Mouse (Mus musculus): ENCODE measurements at regions not wholly inside any gene's neighbourhood (a gene's known extent, or its start where the extent isn't known, plus 50 kb on each side); places are given as distances from the start of the nearest gene placed in this dataset.

GRCm38 (mm10) chr13:56350705-56351400 lies 54.5 kb upstream of the Cxcl14 start:
- no peaks in the 10 kb centered on the region for H3K9me3 ChIP-seq (ENCODE audit: low read length)
- H3K36me3 ChIP-seq (replicated peaks; ENCODE audit: insufficient read depth, low read length), result no peaks in the 10 kb centered on the region
- no peak overlapping the region for H3K4me2 ChIP-seq (ENCODE audit: low read depth, low read length)
- no peaks in the 10 kb centered on the region for H3K27me3 ChIP-seq (ENCODE audit: insufficient read depth, low read length)
- peaks cover 15% of the 10 kb centered on the region for H3K4me1 ChIP-seq (ENCODE audit: insufficient read depth)
- DNase-seq (no peak), ATAC-seq (no peak)
- TF ChIP-seq EP300 (IDR thresholded peaks at IDR 0.05; ENCODE audit: low read depth), result no peak
- TF ChIP-seq CTCF (IDR thresholded peaks at IDR 0.05; ENCODE audit: low read depth), result no peak
- 73% methylated on average over 14 of the region's 14 CpGs for WGBS (ENCODE audit: insufficient replicate concordance)
- no peak overlapping the region for H3K9ac ChIP-seq (replicated peaks)
- H3K4me3 ChIP-seq (ENCODE audit: low read depth, low read length), result no peak overlapping the region
- no peak overlapping the region for H3K27ac ChIP-seq (ENCODE audit: low read depth)

DNA sequence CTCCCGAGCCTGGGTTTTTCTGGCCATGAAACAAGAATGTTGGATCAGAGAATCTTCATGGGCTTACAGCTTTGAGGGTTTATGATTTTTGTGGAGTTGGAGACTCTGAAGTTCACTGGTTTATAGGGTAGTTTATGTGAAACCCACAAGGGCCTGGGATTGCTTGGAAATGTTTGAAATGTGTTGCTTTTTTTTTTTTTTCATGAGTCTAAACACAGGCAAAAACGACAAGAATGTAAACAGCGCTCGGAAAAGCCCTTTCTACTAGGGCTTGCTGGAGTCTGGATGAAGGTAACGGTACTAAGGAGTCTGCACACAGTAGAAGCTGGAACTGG lies 55.0 kb upstream of the Cxcl14 start:
- no peaks in the 10 kb centered on the region for H3K27me3 ChIP-seq (ENCODE audit: insufficient read depth, low read length)
- 72% methylated on average over 5 of the region's 5 CpGs for WGBS (ENCODE audit: insufficient replicate concordance)
- peaks cover 15% of the 10 kb centered on the region for H3K4me1 ChIP-seq (ENCODE audit: insufficient read depth)
- no peak overlapping the region for H3K27ac ChIP-seq (ENCODE audit: low read depth)
- H3K4me2 ChIP-seq (ENCODE audit: low read depth, low read length), result no peak overlapping the region
- no peak for TF ChIP-seq EP300 (IDR thresholded peaks at IDR 0.05; ENCODE audit: low read depth)
- no peak for TF ChIP-seq CTCF (IDR thresholded peaks at IDR 0.05; ENCODE audit: low read depth)
- no peaks in the 10 kb centered on the region for H3K36me3 ChIP-seq (replicated peaks; ENCODE audit: insufficient read depth, low read length)
- no peaks in the 10 kb centered on the region for H3K9me3 ChIP-seq (ENCODE audit: low read length)
- ATAC-seq (no peak), DNase-seq (no peak)
- no peak overlapping the region for H3K9ac ChIP-seq (replicated peaks)
- H3K4me3 ChIP-seq (ENCODE audit: low read depth, low read length), result no peak overlapping the region

- H3K4me3 ChIP-seq (ENCODE audit: low read depth, low read length), result no peak overlapping the region
- no peaks in the 10 kb centered on the region for H3K36me3 ChIP-seq (replicated peaks; ENCODE audit: insufficient read depth, low read length)
- TF ChIP-seq CTCF (IDR thresholded peaks at IDR 0.05; ENCODE audit: low read depth) (no peak), EP300 (IDR thresholded peaks at IDR 0.05; ENCODE audit: low read depth) (no peak)
- peaks cover 15% of the 10 kb centered on the region for H3K4me1 ChIP-seq (ENCODE audit: insufficient read depth)
- no peak overlapping the region for H3K4me2 ChIP-seq (ENCODE audit: low read depth, low read length)
- no peak for DNase-seq
- H3K9me3 ChIP-seq (ENCODE audit: low read length), result no peaks in the 10 kb centered on the region
- WGBS (ENCODE audit: insufficient replicate concordance), result 57% methylated on average over 6 of the region's 6 CpGs
- H3K9ac ChIP-seq (replicated peaks), result no peak overlapping the region
- no peak for ATAC-seq
- no peaks in the 10 kb centered on the region for H3K27me3 ChIP-seq (ENCODE audit: insufficient read depth, low read length)
- no peak overlapping the region for H3K27ac ChIP-seq (ENCODE audit: low read depth)
Observed at GRCm38 (mm10) chr13:56352436-56352835, 56.1 kb upstream of the Cxcl14 start.

- H3K9me3 ChIP-seq (ENCODE audit: low read length), result no peaks in the 10 kb centered on the region
- H3K36me3 ChIP-seq (replicated peaks; ENCODE audit: insufficient read depth, low read length), result no peaks in the 10 kb centered on the region
- ATAC-seq (peak; percentile 59), DNase-seq (peak; percentile 45)
- TF ChIP-seq EP300 (IDR thresholded peaks at IDR 0.05; ENCODE audit: low read depth) (no peak), CTCF (IDR thresholded peaks at IDR 0.05; ENCODE audit: low read depth) (no peak)
- no peaks in the 10 kb centered on the region for H3K27me3 ChIP-seq (ENCODE audit: insufficient read depth, low read length)
- WGBS (ENCODE audit: insufficient replicate concordance), result 65% methylated on average over 12 of the region's 12 CpGs
- peaks cover 15% of the 10 kb centered on the region for H3K4me1 ChIP-seq (ENCODE audit: insufficient read depth)
- no peak overlapping the region for H3K4me3 ChIP-seq (ENCODE audit: low read depth, low read length)
- no peak overlapping the region for H3K27ac ChIP-seq (ENCODE audit: low read depth)
- H3K4me2 ChIP-seq (ENCODE audit: low read depth, low read length), result no peak overlapping the region
- H3K9ac ChIP-seq (replicated peaks), result no peak overlapping the region
Observed at GRCm38 (mm10) chr13:56352839-56353605, 56.7 kb upstream of the Cxcl14 start.

- DNase-seq, result peak; percentile 29
Observed at GRCm38 (mm10) chr13:56353921-56354320, 57.6 kb upstream of the Cxcl14 start.

GRCm38 (mm10) chr13:56354630-56355029 lies 58.3 kb upstream of the Cxcl14 start:
- Histone ChIP-seq H3K4me3 (ENCODE audit: low read depth, low read length) (no peak overlapping the region), H3K9ac (replicated peaks) (no peak overlapping the region), H3K4me1 (ENCODE audit: insufficient read depth) (peaks cover 15% of the 10 kb centered on the region), H3K27ac (ENCODE audit: low read depth) (peak overlapping the region; percentile 70), H3K27me3 (ENCODE audit: insufficient read depth, low read length) (no peaks in the 10 kb centered on the region), H3K4me2 (ENCODE audit: low read depth, low read length) (no peak overlapping the region), H3K36me3 (replicated peaks; ENCODE audit: insufficient read depth, low read length) (no peaks in the 10 kb centered on the region), H3K9me3 (ENCODE audit: low read length) (no peaks in the 10 kb centered on the region)
- ATAC-seq (peak; percentile 79), DNase-seq (no peak)
- TF ChIP-seq CTCF (IDR thresholded peaks at IDR 0.05; ENCODE audit: low read depth) (no peak), EP300 (IDR thresholded peaks at IDR 0.05; ENCODE audit: low read depth) (no peak)
- WGBS (ENCODE audit: insufficient replicate concordance), result 46% methylated on average over 1 of the region's 1 CpGs

More at GRCm38 (mm10) chr13:56353921-56354320, 57.6 kb upstream of the Cxcl14 start:
- H3K4me3 ChIP-seq (ENCODE audit: low read depth, low read length), result no peak overlapping the region
- no peaks in the 10 kb centered on the region for H3K27me3 ChIP-seq (ENCODE audit: insufficient read depth, low read length)
- H3K4me2 ChIP-seq (ENCODE audit: low read depth, low read length), result no peak overlapping the region
- H3K4me1 ChIP-seq (ENCODE audit: insufficient read depth), result peaks cover 15% of the 10 kb centered on the region
- TF ChIP-seq CTCF (IDR thresholded peaks at IDR 0.05; ENCODE audit: low read depth), result no peak
- no peaks in the 10 kb centered on the region for H3K9me3 ChIP-seq (ENCODE audit: low read length)
- peak; percentile 71 for ATAC-seq
- H3K9ac ChIP-seq (replicated peaks), result no peak overlapping the region
- peak overlapping the region; percentile 70 for H3K27ac ChIP-seq (ENCODE audit: low read depth)
- 73% methylated on average over 11 of the region's 11 CpGs for WGBS (ENCODE audit: insufficient replicate concordance)
- no peaks in the 10 kb centered on the region for H3K36me3 ChIP-seq (replicated peaks; ENCODE audit: insufficient read depth, low read length)
